ENCODE assay signal across 8 mouse cellular contexts in the genomic region with DNA sequence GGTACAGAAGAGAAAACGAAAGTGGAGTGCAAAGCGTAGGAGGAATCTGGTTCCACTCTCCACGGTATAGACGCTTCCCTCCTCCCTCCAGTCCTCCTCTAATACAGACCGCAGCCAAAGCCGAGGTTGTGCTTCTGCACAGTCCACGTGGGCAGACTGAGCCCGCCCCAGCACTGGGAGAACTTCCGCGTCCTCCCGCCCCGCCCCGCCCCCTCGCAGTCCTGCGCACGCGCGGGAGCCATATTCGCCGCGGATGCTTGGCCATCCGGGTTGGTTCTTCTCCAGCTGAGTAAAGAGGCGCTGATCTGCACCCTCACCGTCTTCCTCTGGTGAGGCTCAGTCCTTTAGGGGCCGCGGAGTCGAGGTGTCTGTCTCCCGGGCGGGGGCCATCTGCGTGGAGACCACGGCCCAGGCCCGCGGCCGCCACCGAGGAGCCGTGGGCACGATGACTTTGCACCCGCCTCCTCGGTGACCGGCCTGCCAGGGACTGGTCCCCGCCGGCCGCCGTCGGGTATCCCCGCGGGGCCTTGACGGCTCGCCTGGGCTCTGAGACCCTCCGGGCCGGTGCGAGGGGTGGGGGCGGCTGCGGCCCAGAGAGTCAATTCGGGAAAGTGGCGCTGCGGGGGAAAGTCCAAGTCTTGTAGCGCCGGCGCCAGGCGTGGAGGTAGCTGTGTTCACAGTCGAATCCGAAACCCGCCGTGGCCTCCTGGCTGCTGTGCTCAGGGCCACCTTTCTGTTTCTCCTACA. TPM values are rescaled to one million over a fixed set of nuclear protein-coding genes. Genes with fewer than 3 reads are reported as not detected.
A peak's percentile ranks its signal among the peaks of the same experiment; 100 is the strongest.
DNase-seq lines count a peak whose midpoint lies in the region; ATAC-seq and TF ChIP-seq lines count a peak whose summit lies in the region.

A gene (plus strand): TSS at position 216 of the 747 bp plus-strand sequence.
A gene (minus strand): TSS at position 424 of the 747 bp plus-strand sequence.

- peak within 1 kb of the TSS; percentile 92 for H3K4me3 ChIP-seq in embryonic facial prominence, embryonic 13.5 days
- peak within 1 kb of the TSS; percentile 90 for H3K4me3 ChIP-seq in kidney, adult 2 months (ENCODE audit: insufficient read depth, low read depth, low read length)
- H3K4me3 ChIP-seq in limb, embryonic 12.5 days (replicated peaks): peak within 1 kb of the TSS; percentile 88
- peak within 1 kb of the TSS; percentile 62 for H3K4me3 ChIP-seq in midbrain, embryonic 15.5 days
- H3K4me3 ChIP-seq in spleen, adult 2 months (ENCODE audit: extremely low read depth, insufficient read depth, insufficient read length): peak within 1 kb of the TSS; percentile 84

- H3K27ac ChIP-seq in embryonic facial prominence, embryonic 13.5 days: peak within 1 kb of the TSS; percentile 95
- H3K27ac ChIP-seq in kidney, adult 2 months (ENCODE audit: insufficient read depth, low read depth, low read length): peak within 1 kb of the TSS; percentile 82
- H3K27ac ChIP-seq in limb, embryonic 12.5 days: peak within 1 kb of the TSS; percentile 96
- H3K27ac ChIP-seq in midbrain, embryonic 15.5 days: peak within 1 kb of the TSS; percentile 87
- peak within 1 kb of the TSS; percentile 88 for H3K27ac ChIP-seq in spleen, adult 2 months (ENCODE audit: insufficient read depth, low read length)

- WGBS in embryonic facial prominence, embryonic 13.5 days: under 1% methylated on average over 65 of the region's 65 CpGs
- under 1% methylated on average over 65 of the region's 65 CpGs for WGBS in kidney, adult 2 months
- WGBS in limb, embryonic 12.5 days: under 1% methylated on average over 65 of the region's 65 CpGs
- whole genome bisulfite sequencing in midbrain, embryonic 15.5 days: under 1% methylated on average over 65 of the region's 65 CpGs
- WGBS in spleen, adult 2 months: under 1% methylated on average over 65 of the region's 65 CpGs

- TF ChIP-seq CTCF in kidney, adult 2 months (conservative IDR thresholded peaks at IDR 0.05; ENCODE audit: insufficient read depth, insufficient read length, low read depth, low read length): no peak
- no peak for TF ChIP-seq CTCF in spleen, adult 2 months (IDR thresholded peaks at IDR 0.05; ENCODE audit: extremely low read depth, insufficient read depth, insufficient read length, insufficient replicate concordance)

- no peaks in the 10 kb centered on the region for H3K27me3 ChIP-seq in embryonic facial prominence, embryonic 13.5 days
- H3K27me3 ChIP-seq in kidney, adult 2 months (replicated peaks; ENCODE audit: control insufficient read depth, insufficient read depth, low read length): no peaks in the 10 kb centered on the region
- no peaks in the 10 kb centered on the region for H3K27me3 ChIP-seq in limb, embryonic 12.5 days
- no peaks in the 10 kb centered on the region for H3K27me3 ChIP-seq in midbrain, embryonic 15.5 days (replicated peaks)
- no peaks in the 10 kb centered on the region for H3K27me3 ChIP-seq in spleen, adult 2 months (ENCODE audit: control insufficient read depth, insufficient read depth, low read length)

- peak; percentile 61 for TF ChIP-seq POLR2A in kidney, adult 2 months (IDR thresholded peaks at IDR 0.05; ENCODE audit: low read depth, low read length)
- TF ChIP-seq POLR2A in spleen, adult 2 months (IDR thresholded peaks at IDR 0.05; ENCODE audit: low read depth, low read length): peak; percentile 53

- peaks cover 34% of the 10 kb centered on the region for H3K36me3 ChIP-seq in embryonic facial prominence, embryonic 13.5 days
- H3K36me3 ChIP-seq in kidney, adult 2 months (ENCODE audit: control insufficient read depth, insufficient read depth, low read length): peaks cover 10% of the 10 kb centered on the region
- H3K36me3 ChIP-seq in limb, embryonic 12.5 days: peaks cover 42% of the 10 kb centered on the region
- peaks cover 10% of the 10 kb centered on the region for H3K36me3 ChIP-seq in midbrain, embryonic 15.5 days (replicated peaks)
- peaks cover 21% of the 10 kb centered on the region for H3K36me3 ChIP-seq in spleen, adult 2 months (ENCODE audit: control insufficient read depth, insufficient read depth, low read length)

- ATAC-seq in embryonic facial prominence, embryonic 13.5 days (ENCODE audit: insufficient number of reproducible peaks, insufficient read depth, low FRiP score, low TSS enrichment, low read depth): peak; percentile 100
- peak; percentile 100 for ATAC-seq in limb, embryonic 12.5 days (ENCODE audit: insufficient number of reproducible peaks, insufficient read depth, low FRiP score, low TSS enrichment, low read depth)
- peak; percentile 100 for ATAC-seq in midbrain, embryonic 15.5 days (replicated peaks)

- peaks cover 20% of the 10 kb centered on the region for H3K4me1 ChIP-seq in embryonic facial prominence, embryonic 13.5 days
- peaks cover 4% of the 10 kb centered on the region; the same call in 1 of the 2 replicates for H3K4me1 ChIP-seq in kidney, adult 2 months (ENCODE audit: control insufficient read depth, insufficient read depth, low read length)
- H3K4me1 ChIP-seq in limb, embryonic 12.5 days (replicated peaks): peaks cover 12% of the 10 kb centered on the region
- peaks cover 29% of the 10 kb centered on the region for H3K4me1 ChIP-seq in midbrain, embryonic 15.5 days
- H3K4me1 ChIP-seq in spleen, adult 2 months (ENCODE audit: control insufficient read depth, insufficient read depth, insufficient read length): 0 out of 2 replicates have a peak, but pooled peaks cover 2% of the 10 kb centered on the region

- no peaks in the 10 kb centered on the region for H3K9me3 ChIP-seq in embryonic facial prominence, embryonic 13.5 days
- no peaks in the 10 kb centered on the region for H3K9me3 ChIP-seq in limb, embryonic 12.5 days
- H3K9me3 ChIP-seq in midbrain, embryonic 15.5 days: no peaks in the 10 kb centered on the region

- peak; percentile 89 for DNase-seq in 3134 (ENCODE audit: extremely low read depth, insufficient read length, low spot score)
- peak; percentile 94 to 97 for DNase-seq in adrenal gland, postnatal 36 days
- DNase-seq in heart, adult 18-20 months: peak; percentile 93 to 94
- DNase-seq in kidney, adult 2 months: peak; percentile 95
- peak; percentile 88 to 90 for DNase-seq in spleen, adult 2 months (ENCODE audit: low read depth in 1 of 2, low spot score in 2 of 2)

- H3K4me2 ChIP-seq in embryonic facial prominence, embryonic 13.5 days: peak within 1 kb of the TSS; percentile 68
- H3K4me2 ChIP-seq in limb, embryonic 12.5 days: peak within 1 kb of the TSS; percentile 60
- peak within 1 kb of the TSS; percentile 64 for H3K4me2 ChIP-seq in midbrain, embryonic 15.5 days

- H3K9ac ChIP-seq in embryonic facial prominence, embryonic 13.5 days: peak within 1 kb of the TSS; percentile 90
- H3K9ac ChIP-seq in limb, embryonic 12.5 days (replicated peaks): peak within 1 kb of the TSS; percentile 87
- peak within 1 kb of the TSS; percentile 73 for H3K9ac ChIP-seq in midbrain, embryonic 15.5 days

RNA-seq across cellular contexts. Expression of the first gene that starts in this region (rescaled TPM):
- 100 to 1,000 TPM; 186 to 193 TPM for total RNA-seq in adrenal gland, postnatal 36 days (2021)
- polyA plus RNA-seq in embryonic facial prominence, embryonic 13.5 days (2015; fragmentation: Nextera tagmentation; extraction: Ambion mirVana): 309 and 320 TPM in 2 replicates
- total RNA-seq in heart, adult 18-20 months (2021): 100 to 1,000 TPM; 123 to 128 TPM
- 89.3 and 121 TPM in 2 replicates for polyA plus RNA-seq in kidney, adult 2 months (2012; rRNA removed)
- polyA plus RNA-seq in limb, embryonic 12.5 days (2016; fragmentation: Nextera tagmentation; extraction: Ambion mirVana): 311 and 312 TPM in 2 replicates
- 247 and 251 TPM in 2 replicates for polyA plus RNA-seq in midbrain, embryonic 15.5 days (2015; fragmentation: Nextera tagmentation; extraction: Ambion mirVana)
- 21.8 and 24.6 TPM in 2 replicates for polyA plus RNA-seq in spleen, adult 2 months (2012; rRNA removed)

RNA-seq across cellular contexts. Expression of the second gene that starts in this region (rescaled TPM):
- not detected for total RNA-seq in adrenal gland, postnatal 36 days (2021)
- 0.85 and 1.2 TPM in 2 replicates for polyA plus RNA-seq in embryonic facial prominence, embryonic 13.5 days (2015; fragmentation: Nextera tagmentation; extraction: Ambion mirVana)
- total RNA-seq in heart, adult 18-20 months (2021): not detected
- polyA plus RNA-seq in kidney, adult 2 months (2012; rRNA removed): not detected in 2 replicates
- polyA plus RNA-seq in limb, embryonic 12.5 days (2016; fragmentation: Nextera tagmentation; extraction: Ambion mirVana): 1.2 and 1.4 TPM in 2 replicates
- 1.0 and 1.1 TPM in 2 replicates for polyA plus RNA-seq in midbrain, embryonic 15.5 days (2015; fragmentation: Nextera tagmentation; extraction: Ambion mirVana)
- polyA plus RNA-seq in spleen, adult 2 months (2012; rRNA removed): 0.16 TPM in 1 of 2 replicates, not detected in the other

Comparison
In these comparisons a context has a peak if more than half of its experiments do, and no peak if none do; other contexts are left out.
1. Peak in every context shown above with its lines: DNase-seq, ATAC-seq, H3K4me3 ChIP-seq and H3K27ac ChIP-seq.